Mouse (Mus musculus): ENCODE results near the gene Gm5148. TPM values are rescaled to one million over a fixed set of nuclear protein-coding genes. Genes with fewer than 3 reads are reported as not detected.
A peak's percentile ranks its signal among the peaks of the same experiment; 100 is the strongest.

Gene Gm5148
- total and polyA plus RNA-seq, 3 experiments, result 0.26 to 1.6 (median 0.59) TPM

DNA sequence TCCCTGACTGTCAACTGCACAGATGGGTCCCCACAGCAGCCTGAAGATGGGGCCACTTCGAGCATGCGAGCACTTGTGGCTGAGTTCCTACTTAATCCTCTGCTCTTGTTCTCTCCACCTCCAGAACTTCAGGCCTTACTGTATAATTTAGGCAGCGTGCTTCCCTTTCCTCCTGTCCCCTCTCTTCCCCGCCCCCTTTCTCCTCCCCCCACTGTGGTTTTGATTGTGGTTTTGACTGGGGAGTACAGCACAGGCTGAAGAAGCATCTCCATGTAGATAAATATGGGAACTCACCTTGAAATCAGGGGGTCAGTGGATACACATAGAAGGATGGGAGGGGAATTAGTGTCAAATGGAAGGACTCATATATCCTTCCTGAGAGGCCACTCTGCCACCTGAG, 31.3 kb downstream of the Gm5148 start:
- DNase-seq, result no peak

DNA sequence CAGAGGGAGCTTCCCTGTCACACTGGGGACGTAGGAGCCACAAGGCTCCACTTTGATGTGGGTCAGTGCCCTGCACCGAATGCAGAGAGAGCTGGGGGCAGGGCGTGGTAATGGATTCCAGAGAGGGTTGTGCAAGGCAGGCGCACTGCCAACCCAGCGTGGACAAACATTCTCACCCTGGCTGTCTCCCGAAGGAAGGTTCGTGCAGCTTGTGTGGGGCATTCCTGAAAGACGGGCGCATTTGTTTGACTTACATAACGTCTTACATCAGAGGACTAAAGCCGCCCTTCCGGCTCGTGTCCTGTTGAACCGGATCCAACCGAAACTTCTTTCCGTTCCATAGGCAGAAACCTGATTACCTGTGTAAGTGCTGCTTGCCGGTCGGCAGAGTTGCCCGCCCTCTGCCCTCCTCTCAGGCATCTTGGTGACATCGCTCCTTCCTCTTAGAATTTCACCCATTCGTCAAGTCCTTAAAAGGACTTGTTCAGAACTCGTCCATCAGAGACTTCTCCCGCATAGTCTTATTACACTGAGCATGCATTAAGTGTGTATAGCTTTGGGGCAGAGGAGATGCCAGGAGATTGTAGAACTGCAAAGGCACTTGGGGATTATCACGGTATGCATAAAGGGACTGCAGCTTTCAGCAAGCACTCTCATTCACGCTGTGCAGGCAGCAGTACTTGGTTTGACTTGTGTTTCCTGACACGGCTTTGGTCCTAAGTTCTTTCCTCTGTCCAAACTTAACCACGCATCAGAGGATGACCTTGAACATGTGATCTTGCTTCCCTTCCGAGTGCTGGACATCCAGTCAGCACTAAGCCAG, 36.9 kb downstream of the Gm5148 start:
- DNase-seq, result peak; percentile 74

DNA sequence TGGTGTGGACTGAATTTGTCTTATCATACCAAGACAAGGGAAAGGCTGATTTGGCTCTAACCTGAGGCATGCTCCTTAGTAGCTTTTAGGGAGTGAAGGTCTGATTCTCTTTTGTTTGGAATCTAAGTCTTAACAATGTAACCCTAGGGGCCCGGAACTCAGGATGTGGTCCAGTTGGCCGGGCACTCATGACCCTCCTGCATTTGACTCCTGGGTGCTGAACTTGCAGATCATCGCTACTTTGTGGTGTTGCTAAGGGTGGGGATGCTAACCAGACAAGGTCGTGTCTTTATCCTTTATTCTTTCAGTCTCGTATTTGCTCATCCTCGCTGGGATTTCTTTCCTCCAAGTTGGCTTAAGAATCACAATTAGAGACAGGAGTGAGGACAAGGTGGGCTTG, 37.5 kb downstream of the Gm5148 start:
- DNase-seq, result no peak

DNA sequence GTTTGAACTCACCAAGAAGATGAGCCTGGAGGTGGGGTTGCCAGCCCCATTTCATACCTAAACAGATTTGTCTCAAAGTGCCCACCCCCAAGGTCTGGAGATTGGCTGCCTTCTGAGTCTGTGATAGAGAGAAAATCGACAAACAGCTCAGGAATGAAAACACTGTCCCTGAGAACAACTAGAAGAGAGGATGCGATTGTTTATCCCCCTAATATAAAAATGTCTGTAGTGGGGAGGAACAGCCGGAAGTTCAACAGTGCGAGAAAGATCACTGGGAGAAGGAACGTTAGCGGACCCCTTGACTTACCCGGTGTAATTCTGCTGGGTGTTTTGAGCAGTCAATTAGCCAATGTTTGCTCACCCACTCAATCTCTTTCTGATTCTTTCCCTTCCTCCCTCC, 38.1 kb downstream of the Gm5148 start:
- no peak for DNase-seq

DNA sequence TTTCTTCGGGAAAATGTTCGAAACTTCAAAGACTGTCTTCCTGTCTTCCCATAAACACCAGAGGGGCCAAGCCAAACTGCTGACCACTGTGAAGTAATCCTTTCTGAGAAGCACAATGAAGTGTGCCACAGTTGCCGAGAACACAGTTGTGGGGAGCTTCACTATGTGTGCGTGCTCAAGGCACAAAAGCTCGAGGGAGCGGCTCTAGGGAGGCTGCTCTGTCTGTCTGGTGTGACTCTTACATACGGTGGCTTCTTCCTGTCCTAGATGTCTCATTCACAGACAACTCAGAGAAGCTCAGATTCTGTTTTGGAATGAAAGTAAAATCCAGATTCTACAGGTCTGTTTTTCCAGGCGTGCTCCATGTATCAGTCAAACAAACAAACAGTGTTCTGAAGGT, 48.0 kb downstream of the Gm5148 start:
- DNase-seq, result no peak

DNA sequence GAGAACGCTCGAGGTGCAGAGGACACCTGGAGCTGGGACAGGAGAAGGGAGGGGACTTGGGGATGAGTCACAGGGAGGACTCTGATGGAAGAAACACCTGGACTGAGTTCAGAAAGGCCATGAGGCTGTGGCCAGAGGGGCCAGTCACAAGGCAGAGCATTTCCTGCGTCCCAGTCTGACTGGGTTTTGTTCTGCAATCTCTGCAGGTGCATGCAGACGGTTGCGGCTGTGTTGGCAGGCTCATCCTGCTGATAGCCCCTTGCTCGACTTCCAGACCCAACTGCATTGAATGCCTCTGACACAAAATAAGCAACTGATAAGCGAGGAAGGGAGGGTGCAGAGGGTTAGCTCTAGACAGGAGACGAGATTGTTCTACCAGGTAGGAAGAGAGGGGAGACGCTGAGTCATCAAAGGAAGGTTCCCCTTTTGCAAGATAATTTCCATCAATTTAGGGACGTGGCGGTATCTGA, 49.2 kb downstream of the Gm5148 start:
- DNase-seq, result no peak

DNA sequence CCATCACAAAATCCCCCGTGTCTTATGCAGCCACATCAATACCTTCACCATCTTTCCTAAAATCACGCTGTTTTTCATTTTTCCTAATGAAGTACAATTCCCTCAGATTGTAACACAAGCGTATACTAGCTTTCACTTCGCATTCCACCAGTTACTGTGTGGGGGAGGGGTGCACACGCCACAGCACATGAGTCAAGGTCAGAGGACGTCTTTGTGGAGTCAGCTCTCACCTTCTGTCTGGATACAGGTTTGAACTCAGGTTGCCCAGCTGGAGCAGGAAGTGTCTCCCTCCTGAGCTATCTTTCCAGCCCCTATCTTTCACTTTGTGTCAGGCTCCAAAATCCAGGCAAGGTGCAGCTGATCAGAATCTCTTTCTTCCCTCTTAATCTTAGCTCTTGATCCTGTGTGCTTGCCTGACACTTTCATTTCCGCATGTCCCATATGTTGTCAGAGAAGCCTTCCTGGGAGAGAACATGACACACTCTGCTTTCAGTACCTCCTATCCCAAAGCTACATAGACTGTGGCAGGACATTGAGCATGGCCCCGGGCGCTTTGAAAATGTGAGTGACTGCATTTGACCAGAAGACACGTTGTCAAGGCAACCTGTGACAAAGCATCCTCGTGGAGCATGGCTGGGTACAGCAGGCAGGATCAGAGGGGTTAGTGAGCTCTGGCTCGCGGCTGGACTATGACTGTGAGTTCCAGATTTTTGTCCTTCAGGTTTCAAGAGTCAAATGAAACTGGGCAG, 50.6 kb downstream of the Gm5148 start:
- DNase-seq, result peak; percentile 21

DNA sequence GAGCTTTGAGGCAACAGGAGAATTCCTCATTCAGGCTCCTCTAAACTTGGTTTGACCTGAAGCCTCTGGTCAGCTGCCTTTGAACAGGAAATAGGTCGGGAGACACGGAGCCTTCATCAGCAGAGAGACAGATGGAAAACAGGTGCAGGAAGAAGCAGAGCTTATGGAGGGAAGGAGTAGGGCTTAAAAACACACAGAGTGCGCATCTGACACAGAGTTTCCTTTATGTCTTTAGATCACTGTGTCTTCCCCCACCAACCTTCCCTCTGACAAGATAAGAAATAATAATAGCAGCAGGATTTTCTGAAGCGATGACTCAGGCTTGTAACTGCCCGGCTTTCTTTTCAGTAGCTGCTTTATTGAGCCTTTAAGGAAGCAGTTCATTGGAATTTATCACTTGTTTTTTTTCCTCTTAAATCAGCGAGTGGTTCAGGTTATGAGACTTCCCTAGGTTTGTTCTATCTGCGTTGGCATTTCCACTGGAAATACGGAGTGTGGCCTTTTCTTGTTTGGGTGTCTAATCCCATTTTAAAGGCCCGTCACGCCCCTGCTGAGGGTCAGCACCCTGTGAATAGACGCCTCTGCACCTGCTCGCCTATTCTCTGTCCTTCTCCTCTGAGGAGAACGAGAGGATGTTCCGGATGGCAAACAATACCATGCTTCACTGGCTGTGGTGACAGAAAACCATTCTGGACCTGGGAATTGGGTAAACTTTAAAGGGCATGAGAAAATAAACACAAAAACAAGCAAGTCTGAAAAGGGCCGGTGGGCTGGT, 51.8 kb downstream of the Gm5148 start:
- no peak for DNase-seq

DNA sequence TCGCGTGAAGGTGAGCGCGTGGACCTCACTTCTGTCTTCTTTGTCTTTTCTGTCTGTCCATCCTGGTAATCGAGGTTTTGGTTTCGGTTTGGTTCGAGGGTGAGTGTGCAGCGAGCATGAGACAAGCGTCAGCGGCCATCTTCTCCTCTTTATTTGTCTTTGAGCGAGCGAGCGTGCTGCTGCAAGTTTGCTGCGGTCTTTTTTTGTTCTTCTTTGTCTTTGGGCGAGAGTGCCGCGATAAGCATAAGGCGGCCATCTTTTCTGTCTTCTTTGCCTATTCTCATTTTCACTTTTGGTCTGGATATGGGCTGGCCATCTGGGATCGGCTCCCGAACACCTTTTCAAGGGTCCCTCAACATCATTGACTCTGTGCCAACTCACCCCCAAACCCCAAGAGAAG, 55.2 kb downstream of the Gm5148 start:
- no peak for DNase-seq

DNA sequence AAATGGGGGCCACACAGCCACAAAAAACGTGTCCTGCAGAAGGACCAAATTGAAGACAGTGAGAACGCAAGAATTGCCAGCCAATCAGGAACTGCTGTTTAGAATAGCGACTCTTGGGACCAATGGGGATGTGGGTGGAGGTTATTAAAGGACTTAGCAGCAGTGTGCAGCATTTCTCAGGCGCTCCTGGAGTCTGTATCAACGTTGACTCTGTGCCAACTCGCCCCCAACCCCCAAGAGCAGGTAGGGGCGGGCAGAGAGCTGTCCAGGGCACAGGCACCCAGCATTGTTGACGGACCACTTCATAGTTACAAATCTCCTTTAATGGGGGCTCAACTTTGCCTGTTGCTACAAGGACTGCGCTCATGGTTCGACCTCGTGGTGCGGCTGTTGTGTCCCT, 55.6 kb downstream of the Gm5148 start:
- DNase-seq, result no peak

DNA sequence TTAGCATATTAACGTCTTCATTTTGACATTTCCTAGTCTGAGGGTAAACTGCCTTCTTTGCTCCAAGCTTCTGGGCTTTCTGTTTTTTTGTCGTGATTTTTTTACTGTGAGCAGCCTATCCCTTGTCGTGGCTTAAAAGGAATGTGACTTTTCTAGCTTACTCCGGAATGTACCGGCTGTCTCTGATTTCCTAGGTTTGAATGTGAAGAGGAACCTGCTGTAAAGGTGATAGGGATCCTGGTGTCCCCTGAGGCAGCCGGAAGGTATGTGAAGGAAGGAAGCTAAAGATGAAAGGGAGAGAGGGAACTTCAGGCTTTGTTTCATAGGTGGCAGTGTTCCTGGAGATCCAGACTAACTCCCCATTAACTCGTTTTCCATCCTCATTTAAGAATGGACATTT, 56.6 kb downstream of the Gm5148 start:
- no peak for DNase-seq

DNA sequence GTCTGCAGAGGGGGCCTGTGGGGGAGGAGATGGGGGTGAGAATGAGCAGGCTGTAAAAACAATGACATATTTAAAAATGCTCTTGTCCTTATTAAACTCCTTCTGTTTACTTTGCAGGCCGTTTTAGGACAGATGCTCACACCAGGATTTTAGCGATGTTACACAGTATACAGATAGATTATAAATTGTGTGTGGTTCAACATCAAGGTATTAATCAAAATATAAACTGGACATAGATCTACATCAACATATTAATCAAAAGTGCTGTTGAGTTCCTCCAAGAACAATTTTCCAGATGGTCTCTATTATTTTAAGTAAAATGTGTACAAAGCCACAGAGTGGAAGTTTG, 57.2 kb downstream of the Gm5148 start:
- no peak for DNase-seq

DNA sequence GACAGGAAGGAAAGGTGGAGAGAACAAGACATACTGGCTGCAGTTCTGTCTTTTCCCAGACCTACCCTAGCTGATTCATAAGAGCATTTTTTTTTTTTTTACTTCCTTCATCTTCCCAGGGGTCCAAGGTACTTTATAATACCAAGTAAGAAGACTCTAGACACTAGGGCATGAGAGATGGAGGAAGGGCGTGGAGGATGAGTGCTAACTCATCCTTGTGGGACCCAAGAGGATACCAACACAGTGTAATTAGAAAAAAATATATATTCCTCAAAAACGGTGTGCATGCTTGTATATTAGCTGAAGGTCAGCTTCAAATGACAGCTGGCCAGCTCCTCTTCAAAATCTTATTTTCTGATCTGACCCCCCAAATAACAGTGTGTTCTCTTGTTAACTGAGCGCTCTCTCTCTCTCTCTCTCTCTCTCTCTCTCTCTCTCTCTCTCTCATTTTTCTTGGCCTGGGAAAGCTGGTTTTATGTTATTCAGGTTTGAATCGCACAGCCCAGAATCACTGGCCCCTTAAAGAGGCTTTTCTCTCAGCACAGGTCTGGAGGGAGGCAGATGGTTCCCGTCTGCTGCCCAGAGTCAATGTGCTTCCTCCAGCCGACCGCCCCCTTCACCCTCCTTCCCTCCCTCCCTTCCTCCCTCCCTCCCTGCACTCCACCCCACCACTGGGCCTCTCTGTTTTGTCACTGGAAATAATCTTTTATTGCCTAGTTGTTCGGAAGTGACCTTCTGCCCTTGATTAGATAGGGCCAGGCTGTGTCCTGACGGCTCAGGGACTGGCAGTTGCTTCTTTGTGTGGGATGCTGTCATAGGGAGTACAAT, 57.8 kb downstream of the Gm5148 start:
- peak; percentile 19 for DNase-seq

Other genes with a start within 250 kb of the Gm5148 start
- 10 to 100 TPM; 17.9 to 39.7 TPM for gene Spry1, start 84.5 kb downstream of the Gm5148 start, total RNA-seq (2021)
- 32.5 and 37.6 TPM in 2 replicates for gene Spry1, start 84.5 kb downstream of the Gm5148 start, polyA plus RNA-seq (2012; rRNA removed)

Measured in adrenal gland, adult 2 months (tissue).